Mouse (Mus musculus) forebrain, embryonic 11.5 days (tissue): Measurements from ENCODE around the gene Gm10220. TPM values are rescaled to one million over a fixed set of nuclear protein-coding genes. Genes with fewer than 3 reads are reported as not detected.
A peak's percentile ranks its signal among the peaks of the same experiment; 100 is the strongest.
"Not testable (repeated sequence)": the region's sequence is repeated elsewhere in the genome, so short reads cannot be mapped to it uniquely, and the experiment has no call there.

Source experiments
- ATAC-seq: fragments of 200-750 bp; cut with Nextera tagmentation; replicated peaks from 2 replicates; pipeline ENCODE4 v1.8.0; 2017; ENCODE audit warnings: moderate TSS enrichment; ENCODE audit not compliant: low FRiP score
- DNase-seq: peaks from one replicate; pipeline ENCODE4 v3.0.0-alpha.2; 2017; ENCODE audit warnings: low spot score
- H3K27ac ChIP-seq: fragments of 300-500 bp; sonication (generic); 2 replicates; pipeline ENCODE4 v1.5.1; 2014; ENCODE audit warnings: low read depth, low read length
- H3K27me3 ChIP-seq: fragments of 300-500 bp; sonication (generic); 2 replicates; pipeline ENCODE4 v1.6.1; 2014; ENCODE audit warnings: mild to moderate bottlenecking, low read length, mixed read lengths; ENCODE audit not compliant: control insufficient read depth, insufficient read depth
- H3K36me3 ChIP-seq: fragments of 300-500 bp; sonication (generic); 2 replicates; pipeline ENCODE4 v1.6.1; 2014; ENCODE audit warnings: mild to moderate bottlenecking, low read length, moderate library complexity, mixed read lengths; ENCODE audit not compliant: control insufficient read depth, insufficient read depth
- H3K4me1 ChIP-seq: fragments of 300-500 bp; sonication (generic); replicated peaks from 2 replicates; pipeline ENCODE4 v1.6.1; 2014; ENCODE audit warnings: low read length, mixed read lengths; ENCODE audit not compliant: control insufficient read depth, insufficient read depth
- H3K4me2 ChIP-seq: fragments of 300-500 bp; sonication (generic); 2 replicates; pipeline ENCODE4 v1.6.1; 2014; ENCODE audit warnings: low read depth, mild to moderate bottlenecking, low read length, moderate library complexity, mixed read lengths; ENCODE audit not compliant: severe bottlenecking
- H3K4me3 ChIP-seq: fragments of 300-500 bp; sonication (generic); 2 replicates; pipeline ENCODE4 v1.5.1; 2014; ENCODE audit warnings: low read depth, low read length
- H3K9ac ChIP-seq: fragments of 300-500 bp; sonication (generic); 2 replicates; pipeline ENCODE4 v1.6.1; 2014; ENCODE audit warnings: low read length
- H3K9me3 ChIP-seq: fragments of 300-500 bp; sonication (generic); 2 replicates; pipeline ENCODE4 v1.6.1; 2016; ENCODE audit warnings: low read length, mixed read lengths; ENCODE audit not compliant: control insufficient read depth
- WGBS: fragments of 180-500 bp; shearing (Covaris S2); extraction: QIAGEN DNeasy Blood & Tissue Kit; methylation state at CpG from one replicate; pipeline ENCODE4 v1.1.7; 2014; 5-methylcytosine and 5-hydroxymethylcytosine counted together
- polyA plus RNA-seq: library from polyadenylated mRNA; unstranded; fragments of >200 nt; fragmentation: Nextera tagmentation; extraction: Ambion mirVana; gene quantifications from 2 replicates; pipeline ENCODE4 v1.2.1, GENCODE M21; 2014

Gm10220 gene
- polyA plus RNA-seq, 1 experiment from 2014 or later = not detected

DNA sequence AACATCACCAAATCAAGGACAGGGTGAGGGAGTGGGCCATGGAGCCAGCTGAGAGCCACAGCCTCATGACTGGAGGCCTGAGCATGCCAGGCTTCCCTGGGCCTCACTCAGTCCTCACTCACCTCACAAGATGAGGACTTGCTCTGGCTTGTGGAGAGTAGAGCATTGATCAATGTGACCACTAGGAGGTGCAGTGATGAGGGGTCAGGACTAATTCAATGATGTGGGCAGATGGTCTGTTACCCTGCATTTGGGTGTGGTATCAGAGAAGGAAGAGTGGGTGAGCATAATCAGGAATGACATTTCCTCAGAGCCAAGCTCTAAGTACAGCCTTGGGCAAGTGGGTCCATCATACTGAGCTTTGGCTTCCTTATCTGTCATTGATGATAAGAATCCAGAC lies 42.2 kb downstream of the Gm10220 start:
- not testable (repeated sequence) for H3K4me3 ChIP-seq, H3K27me3 ChIP-seq, H3K27ac ChIP-seq, ATAC-seq, H3K4me2 ChIP-seq, DNase-seq, H3K9me3 ChIP-seq, H3K4me1 ChIP-seq, H3K36me3 ChIP-seq, H3K9ac ChIP-seq

DNA sequence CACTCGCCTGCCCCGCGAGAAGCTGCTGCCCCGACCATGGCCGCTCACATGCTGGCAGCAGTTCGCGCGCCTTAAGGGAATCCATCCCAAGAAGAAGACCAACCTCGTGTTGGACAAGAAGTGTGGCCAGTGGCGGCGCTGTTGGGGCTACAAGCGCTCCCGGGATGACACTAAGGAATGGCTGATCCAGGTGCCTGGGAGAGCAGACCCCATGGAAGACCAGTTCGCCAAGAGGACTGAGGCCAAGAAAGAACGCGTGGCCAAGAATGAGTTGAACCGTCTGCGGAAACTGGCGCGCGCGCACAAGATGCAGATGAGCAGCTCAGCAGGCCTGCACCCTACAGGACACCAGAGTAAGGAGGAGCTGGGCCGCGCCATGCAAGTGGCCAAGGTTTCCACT lies 50.5 kb downstream of the Gm10220 start:
- WGBS = 86% methylated on average over 24 of the region's 24 CpGs
- Histone ChIP-seq H3K9ac (no peak overlapping the region), H3K4me1 (no peaks in the 10 kb centered on the region), H3K27me3 (no peaks in the 10 kb centered on the region), H3K4me3 (no peak overlapping the region), H3K4me2 (no peak overlapping the region), H3K36me3 (no peaks in the 10 kb centered on the region), H3K9me3 (no peaks in the 10 kb centered on the region), H3K27ac (no peak overlapping the region)
- DNase-seq = peak; percentile 46
- ATAC-seq = no peak

Other genes with a start within 250 kb of the Gm10220 start
- not detected in 2 replicates for gene Gm21663, start 179.0 kb downstream of the Gm10220 start, polyA plus RNA-seq
- 0.13 TPM in 1 of 2 replicates, not detected in the other for gene Gm21671, start 167.0 kb downstream of the Gm10220 start, polyA plus RNA-seq
- not detected in 2 replicates for gene Gm21680, start 148.8 kb downstream of the Gm10220 start, polyA plus RNA-seq
- gene Gm21698, start 132.8 kb downstream of the Gm10220 start, polyA plus RNA-seq = 0.25 TPM in 1 of 2 replicates, not detected in the other
- 0.24 TPM in 1 of 2 replicates, not detected in the other for gene Gm1979, start 116.6 kb downstream of the Gm10220 start, polyA plus RNA-seq
- gene Gm5862, start 98.5 kb downstream of the Gm10220 start, polyA plus RNA-seq = not detected in 2 replicates
- 0.12 and 0.17 TPM in 2 replicates for gene Speer4a, start 81.9 kb downstream of the Gm10220 start, polyA plus RNA-seq
- not detected in 2 replicates for gene Gm7347, start 62.8 kb downstream of the Gm10220 start, polyA plus RNA-seq
- not detected in 2 replicates for gene Gm10471, start 32.1 kb downstream of the Gm10220 start, polyA plus RNA-seq
- 0.16 TPM in 1 of 2 replicates, not detected in the other for gene 5031410I06Rik, start 16.1 kb downstream of the Gm10220 start, polyA plus RNA-seq
- gene Gm7361, start 136.3 kb upstream of the Gm10220 start, polyA plus RNA-seq = 0.09 TPM in 1 of 2 replicates, not detected in the other